Mouse (Mus musculus) monocyte, adult 59 days (primary cell): ENCODE data around the gene Zpbp. TPM values are rescaled to one million over a fixed set of nuclear protein-coding genes. Genes with fewer than 3 reads are reported as not detected.

Experiments used
- total RNA-seq, 2 experiments: library from RNA; stranded (reverse); gene quantifications; one replicate each; pipeline ENCODE4 v1.2.4; 2023

Gene Zpbp
- total RNA-seq, result under 1 TPM; 0.10 to 0.30 TPM

GRCm38 (mm10) chr11:11461635-11462560 lies at the start of gene Zpbp, which contains the start of gene Spata48:
Gene Zpbp, minus strand, starts transcription at chr11:11462408.
Gene Spata48, plus strand, starts transcription at chr11:11462094.

Other genes starting within 250 kb of the Zpbp start
- 1 to 10 TPM in 1 of 2 experiments, under 1 TPM in 1; 0.61 to 2.3 TPM for gene Spata48, start 314 bp downstream of the Zpbp start, total RNA-seq
- gene 4930512M02Rik, start 165.4 kb upstream of the Zpbp start, total RNA-seq, result not detected
- 100 to 1,000 TPM; 255 to 264 TPM for gene Ikzf1, start 222.6 kb upstream of the Zpbp start, total RNA-seq